Mouse (Mus musculus) heart, postnatal 0 days (tissue): ENCODE measurements at regions not wholly inside any gene's neighbourhood (a gene's known extent, or its start where the extent isn't known, plus 50 kb on each side); places are given as distances from the start of the nearest gene placed in this dataset.

Source experiments
- ATAC-seq: fragments of 200-750 bp; cut with Nextera tagmentation; 2 replicates; pipeline ENCODE4 v1.8.0; 2017; ENCODE audit warnings: low read depth, moderate number of reproducible peaks, moderate library complexity; ENCODE audit not compliant: insufficient read depth
- DNase-seq: peaks from one replicate; pipeline ENCODE4 v3.0.0-alpha.2; 2016; ENCODE audit warnings: low spot score
- H3K27ac ChIP-seq: fragments of 300-500 bp; sonication (generic); 2 replicates; pipeline ENCODE4 v1.5.1; 2014; ENCODE audit warnings: low read depth, mild to moderate bottlenecking
- H3K27me3 ChIP-seq: fragments of 300-500 bp; sonication (generic); 2 replicates; pipeline ENCODE4 v1.6.1; 2014; ENCODE audit warnings: low read length, mixed read lengths; ENCODE audit not compliant: control insufficient read depth, insufficient read depth
- H3K36me3 ChIP-seq: fragments of 300-500 bp; sonication (generic); replicated peaks from 2 replicates; pipeline ENCODE4 v1.6.1; 2014; ENCODE audit warnings: low read length, mixed read lengths; ENCODE audit not compliant: control insufficient read depth, insufficient read depth
- H3K4me1 ChIP-seq: fragments of 300-500 bp; sonication (generic); 2 replicates; pipeline ENCODE4 v1.6.1; 2014; ENCODE audit warnings: antibody characterized with exemption; ENCODE audit not compliant: control insufficient read depth, insufficient read depth
- H3K4me2 ChIP-seq: fragments of 300-500 bp; sonication (generic); 2 replicates; pipeline ENCODE4 v1.6.1; 2014; ENCODE audit warnings: low read depth, mild to moderate bottlenecking, low read length, moderate library complexity
- H3K4me3 ChIP-seq: fragments of 300-500 bp; sonication (generic); 2 replicates; pipeline ENCODE4 v1.5.1; 2014; ENCODE audit warnings: low read depth, low read length
- H3K9ac ChIP-seq: fragments of 300-500 bp; sonication (generic); replicated peaks from 2 replicates; pipeline ENCODE4 v1.6.1; 2014; ENCODE audit warnings: low read depth, low read length, mixed read lengths
- H3K9me3 ChIP-seq: fragments of 300-500 bp; sonication (generic); replicated peaks from 2 replicates; pipeline ENCODE4 v1.6.1; 2016; ENCODE audit warnings: low read length; ENCODE audit not compliant: control insufficient read depth
- CTCF ChIP-seq: IDR thresholded peaks from 2 replicates; pipeline ENCODE4 v1.5.1; 2016; ENCODE audit warnings: antibody characterized with exemption, control low read depth, low read depth
- EP300 ChIP-seq: IDR thresholded peaks from 2 replicates; pipeline ENCODE4 v1.6.1; 2016; ENCODE audit warnings: antibody characterized with exemption, low read depth
- WGBS: fragments of 180-500 bp; shearing (Covaris S2); extraction: QIAGEN DNeasy Blood & Tissue Kit; methylation state at CpG from one replicate; pipeline ENCODE4 v1.1.7; 2014; 5-methylcytosine and 5-hydroxymethylcytosine counted together

GRCm38 (mm10) chr9:60931290-60931689, 136.9 kb downstream of the Uaca start:
- H3K4me2 ChIP-seq: no peak overlapping the region
- H3K36me3 ChIP-seq: no peaks in the 10 kb centered on the region
- H3K4me3 ChIP-seq: no peak overlapping the region
- ATAC-seq (no peak), DNase-seq (no peak)
- H3K27ac ChIP-seq: no peak overlapping the region
- no peak for TF ChIP-seq CTCF
- TF ChIP-seq EP300: no peak
- H3K9me3 ChIP-seq: no peaks in the 10 kb centered on the region
- WGBS: 77% methylated on average over 1 of the region's 1 CpGs
- no peak overlapping the region for H3K9ac ChIP-seq
- H3K4me1 ChIP-seq: no peaks in the 10 kb centered on the region
- no peaks in the 10 kb centered on the region for H3K27me3 ChIP-seq

GRCm38 (mm10) chr9:60936937-60937336, 142.6 kb downstream of the Uaca start:
- H3K27ac ChIP-seq: no peak overlapping the region
- ATAC-seq (no peak), DNase-seq (no peak)
- no peaks in the 10 kb centered on the region for H3K36me3 ChIP-seq
- no peaks in the 10 kb centered on the region for H3K4me1 ChIP-seq
- 72% methylated on average over 9 of the region's 9 CpGs for WGBS
- peaks cover 13% of the 10 kb centered on the region; the same call in 1 of the 2 replicates for H3K27me3 ChIP-seq
- TF ChIP-seq EP300: no peak
- no peak for TF ChIP-seq CTCF
- no peaks in the 10 kb centered on the region for H3K9me3 ChIP-seq
- H3K9ac ChIP-seq: no peak overlapping the region
- no peak overlapping the region for H3K4me2 ChIP-seq
- no peak overlapping the region for H3K4me3 ChIP-seq

- Histone ChIP-seq H3K4me3 (no peak overlapping the region), H3K36me3 (no peaks in the 10 kb centered on the region), H3K9ac (no peak overlapping the region), H3K27ac (no peak overlapping the region), H3K4me2 (no peak overlapping the region), H3K27me3 (peaks cover 13% of the 10 kb centered on the region; the same call in 1 of the 2 replicates), H3K4me1 (no peaks in the 10 kb centered on the region), H3K9me3 (no peaks in the 10 kb centered on the region)
- DNase-seq (peak; percentile 70), ATAC-seq (peak; percentile 67)
- WGBS: 34% methylated on average over 18 of the region's 18 CpGs
- TF ChIP-seq CTCF (peak; percentile 71), EP300 (no peak)
Observed at GRCm38 (mm10) chr9:60939858-60940804, 145.8 kb downstream of the Uaca start.

DNA sequence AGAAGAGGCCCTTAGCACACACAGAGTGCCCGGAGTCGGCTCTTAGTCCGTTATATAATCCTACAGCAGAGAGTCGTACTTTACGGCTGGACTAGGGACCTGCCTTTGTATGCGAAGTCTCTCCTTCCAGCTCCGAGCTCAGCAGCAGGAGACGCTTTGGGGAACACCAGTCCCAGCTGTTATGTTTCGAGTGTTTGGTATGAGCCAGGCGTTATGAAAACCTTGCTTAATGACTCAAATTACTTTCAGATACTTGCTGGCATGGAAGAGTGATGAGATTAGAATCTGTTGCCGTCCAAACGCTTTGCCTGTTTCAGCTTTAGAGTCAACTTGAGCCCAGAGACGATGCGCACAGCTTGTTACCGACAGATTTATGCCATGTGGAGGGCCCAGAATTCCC, 153.0 kb downstream of the Uaca start:
- H3K4me1 ChIP-seq: no peaks in the 10 kb centered on the region
- ATAC-seq (no peak), DNase-seq (no peak)
- no peaks in the 10 kb centered on the region for H3K9me3 ChIP-seq
- no peak overlapping the region for H3K4me3 ChIP-seq
- H3K27me3 ChIP-seq: 0 out of 2 replicates have a peak, but pooled peaks cover 4% of the 10 kb centered on the region
- H3K9ac ChIP-seq: no peak overlapping the region
- H3K4me2 ChIP-seq: no peak overlapping the region
- no peak for TF ChIP-seq EP300
- TF ChIP-seq CTCF: no peak
- WGBS: 81% methylated on average over 15 of the region's 15 CpGs
- H3K36me3 ChIP-seq: no peaks in the 10 kb centered on the region
- no peak overlapping the region for H3K27ac ChIP-seq

DNA sequence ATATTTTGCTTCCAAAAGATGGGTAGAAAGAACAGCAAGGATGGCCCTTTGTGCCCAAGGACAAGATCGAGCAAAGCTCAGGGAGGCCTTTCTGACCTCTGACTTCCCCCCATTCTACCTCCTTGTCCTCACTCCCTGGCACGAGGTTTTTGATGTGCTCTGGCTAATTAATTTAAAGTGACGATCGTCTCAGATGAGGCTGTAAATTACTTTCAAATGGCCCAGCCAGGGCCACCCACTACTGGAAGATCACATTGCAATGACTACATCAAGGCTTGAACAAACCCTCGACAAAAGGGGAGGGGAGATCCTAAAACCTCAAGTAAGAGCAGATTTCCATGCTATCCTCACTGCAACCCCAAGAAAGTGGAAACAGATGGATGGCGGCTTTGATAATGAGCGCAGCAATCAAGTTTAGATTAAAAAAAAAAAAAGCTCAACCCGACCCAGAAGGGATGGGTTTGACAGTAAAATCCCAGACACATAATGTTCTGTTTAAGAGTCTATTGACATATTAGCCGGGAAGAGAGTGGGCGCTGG, 154.3 kb downstream of the Uaca start:
- 73% methylated on average over 10 of the region's 10 CpGs for WGBS

More for the DNA sequence above, 154.3 kb downstream of the Uaca start:
- DNase-seq (no peak), ATAC-seq (no peak)
- H3K9ac ChIP-seq: no peak overlapping the region
- no peak overlapping the region for H3K4me3 ChIP-seq
- H3K9me3 ChIP-seq: no peaks in the 10 kb centered on the region
- H3K4me2 ChIP-seq: no peak overlapping the region
- H3K4me1 ChIP-seq: no peaks in the 10 kb centered on the region
- no peak for TF ChIP-seq CTCF
- no peak for TF ChIP-seq EP300
- H3K27ac ChIP-seq: no peak overlapping the region
- H3K27me3 ChIP-seq: 0 out of 2 replicates have a peak, but pooled peaks cover 8% of the 10 kb centered on the region
- H3K36me3 ChIP-seq: no peaks in the 10 kb centered on the region
